Mouse (Mus musculus): ENCODE measurements around the gene Desi1.
"Not testable (repeated sequence)": the region's sequence is repeated elsewhere in the genome, so short reads cannot be mapped to it uniquely, and the experiment has no call there.

The Desi1 gene

GRCm38 (mm10) chr15:82019288-82019687 lies 14.4 kb downstream of the Desi1 start:
- no peak for DNase-seq (ENCODE audit: low spot score in 2 of 2)

DNA sequence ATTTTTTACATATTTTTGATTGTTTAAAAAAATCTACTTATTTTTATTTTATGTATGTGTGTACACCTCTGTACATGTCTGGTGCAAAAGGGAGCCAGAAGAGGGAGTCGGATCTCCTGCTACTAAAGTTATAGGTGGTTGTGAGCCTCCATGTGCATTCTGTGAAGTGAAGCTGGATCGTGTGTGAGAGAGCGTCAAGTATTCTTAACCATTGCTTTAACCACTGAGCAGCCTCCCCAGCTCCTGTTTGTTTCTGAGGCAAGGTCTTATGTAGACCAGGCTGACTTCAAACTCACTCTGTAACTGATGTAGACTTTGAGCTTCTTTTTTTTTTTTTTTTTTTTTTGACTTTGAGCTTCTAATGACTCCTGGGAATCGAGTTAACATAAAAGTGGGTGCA lies 16.2 kb downstream of the Desi1 start:
- DNase-seq (ENCODE audit: low spot score in 2 of 2), result no peak

- DNase-seq (ENCODE audit: low spot score in 2 of 2), result no peak
Measured at GRCm38 (mm10) chr15:82016830-82017229, 16.8 kb downstream of the Desi1 start.

- peak; percentile 100 for DNase-seq (ENCODE audit: low spot score in 2 of 2)
Measured at GRCm38 (mm10) chr15:82016101-82016808, 17.4 kb downstream of the Desi1 start.

DNA sequence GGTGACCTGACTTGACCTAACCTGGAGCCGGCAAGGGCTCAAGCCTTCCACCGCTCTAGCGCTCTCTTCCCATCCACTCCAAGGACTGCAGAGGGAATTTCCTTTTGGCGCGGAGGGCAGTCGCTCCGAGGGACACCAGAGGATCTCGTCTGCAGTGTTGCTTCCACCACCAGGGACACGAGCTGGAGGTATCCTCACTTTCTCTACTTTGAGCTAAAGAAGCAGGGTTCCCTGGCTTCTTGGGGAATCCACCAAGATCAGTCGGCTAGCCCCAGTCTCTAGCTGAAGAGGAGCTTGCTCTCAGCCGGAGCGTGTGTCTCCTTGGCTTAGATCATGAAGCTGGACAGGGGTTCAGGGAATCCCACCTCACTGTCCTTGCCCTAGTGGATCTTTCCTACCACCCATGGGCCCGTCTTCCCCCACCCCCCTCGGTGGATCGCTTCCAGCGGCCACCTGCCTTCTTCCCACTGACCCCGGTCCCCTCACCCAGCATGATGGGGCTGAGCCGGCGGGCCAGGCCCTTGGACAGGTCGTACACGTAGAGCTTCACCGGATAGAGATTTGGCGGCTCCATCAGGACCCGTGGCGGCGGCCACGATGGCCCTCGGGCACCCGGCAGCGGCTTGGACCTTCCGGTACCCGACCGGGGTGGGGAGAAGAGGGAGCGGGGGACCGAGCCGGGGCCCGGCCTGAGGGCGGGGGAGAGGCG lies 18.1 kb downstream of the Desi1 start:
- no peak for DNase-seq (ENCODE audit: low spot score in 2 of 2)

DNA sequence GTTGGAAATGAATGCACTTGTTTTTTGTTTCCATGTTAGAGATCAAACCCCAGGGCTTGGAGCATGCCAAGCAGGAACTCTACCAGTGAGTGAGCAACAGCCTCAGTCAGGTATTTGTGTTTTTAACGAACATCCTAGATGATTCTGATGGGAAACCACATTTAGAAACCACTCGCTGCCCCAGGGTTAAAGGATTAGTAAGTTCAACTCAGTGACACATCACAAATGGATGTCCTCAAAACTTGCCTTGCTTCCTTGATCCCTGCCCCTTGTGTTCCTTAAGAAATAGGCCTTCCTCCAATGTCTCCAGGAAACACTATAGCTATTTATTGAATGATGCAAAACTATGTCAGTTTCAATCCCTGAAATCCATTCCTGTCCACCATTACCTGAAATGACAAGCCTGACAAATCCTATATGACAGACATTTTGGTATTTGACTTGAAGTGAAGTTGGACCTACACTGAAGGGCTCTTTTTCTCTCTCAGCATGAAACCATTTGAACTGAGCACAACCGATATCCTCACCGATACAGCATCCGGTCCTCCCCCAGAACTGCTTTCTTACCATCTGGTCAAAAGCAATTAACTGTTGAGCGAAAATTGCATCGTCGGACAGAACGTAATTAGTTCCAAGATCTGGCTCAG lies 18.8 kb downstream of the Desi1 start:
- DNase-seq (ENCODE audit: low spot score in 2 of 2), result no peak

GRCm38 (mm10) chr15:82011947-82012346 lies 21.7 kb downstream of the Desi1 start:
- DNase-seq (ENCODE audit: low spot score in 2 of 2), result no peak

DNA sequence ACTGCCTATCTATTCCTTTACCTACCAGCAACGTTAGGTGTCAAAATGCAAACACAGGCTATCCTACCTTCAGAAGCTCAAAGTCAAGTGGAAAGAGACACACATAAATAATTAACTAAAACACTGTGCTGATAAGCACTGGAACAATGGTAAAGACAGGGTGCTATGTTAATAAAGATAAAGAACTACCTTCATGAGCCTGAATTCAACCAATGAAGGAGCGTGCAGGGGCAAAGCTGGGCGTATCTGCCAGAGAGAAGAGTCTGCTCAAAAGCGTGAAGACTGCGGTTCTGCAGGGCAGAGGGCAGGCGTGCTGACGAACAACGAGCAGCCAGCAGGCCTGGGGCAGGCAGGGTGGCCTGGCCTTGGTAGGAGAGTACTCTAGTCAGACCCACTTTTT lies 29.4 kb downstream of the Desi1 start:
- DNase-seq (ENCODE audit: low spot score in 2 of 2), result no peak

DNA sequence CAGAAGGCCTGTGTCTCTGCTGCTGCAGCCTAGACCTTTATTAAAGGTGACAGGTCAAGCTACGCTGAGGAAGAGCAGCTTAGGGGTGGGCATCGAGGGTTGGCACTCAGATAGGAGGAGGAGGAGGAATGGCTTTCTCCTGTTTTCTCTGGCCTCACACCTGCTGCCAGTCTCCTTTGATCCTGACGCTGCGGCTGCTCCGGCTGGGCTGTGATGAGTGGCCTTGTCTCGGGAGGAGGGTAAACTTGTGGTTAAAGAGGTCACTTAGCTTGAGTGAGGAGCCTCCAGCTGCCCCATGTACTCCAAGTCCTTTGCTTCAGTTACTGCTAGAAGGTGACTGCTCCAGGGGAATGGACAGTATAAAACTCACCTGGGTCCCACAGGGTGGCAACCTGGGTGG lies 39.7 kb downstream of the Desi1 start:
- no peak for DNase-seq (ENCODE audit: low spot score in 2 of 2)

DNA sequence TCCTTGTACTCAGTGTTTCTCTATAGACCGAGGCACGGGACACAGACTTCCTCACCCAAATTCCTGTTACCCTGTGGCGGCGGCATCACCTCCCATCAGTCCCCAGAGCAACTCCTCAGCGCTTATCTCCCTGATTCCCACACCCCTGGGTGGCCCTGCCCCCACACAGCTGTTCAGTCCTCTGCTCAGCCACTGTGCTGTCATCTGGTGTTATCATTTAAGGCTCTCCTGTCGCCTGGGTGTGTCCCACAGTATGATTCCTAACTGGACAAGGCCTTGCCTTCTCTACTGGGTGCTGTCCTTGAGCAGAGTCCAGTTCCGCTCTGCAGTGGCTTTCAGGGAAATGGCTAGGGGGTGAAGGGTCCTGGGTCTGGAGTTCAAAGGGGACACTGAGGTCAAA lies 43.1 kb downstream of the Desi1 start:
- peak; percentile 29 to 32 for DNase-seq (ENCODE audit: low spot score in 2 of 2)

GRCm38 (mm10) chr15:81989371-81990062 lies 44.1 kb downstream of the Desi1 start:
- peak; percentile 63 to 73 for DNase-seq (ENCODE audit: low spot score in 2 of 2)

- no peak for DNase-seq (ENCODE audit: low spot score in 2 of 2)
Measured at GRCm38 (mm10) chr15:81987646-81988045, 46.0 kb downstream of the Desi1 start, which contains the start of gene Xrcc6. Xrcc6 (plus strand) TSS chr15:81987835.

DNA sequence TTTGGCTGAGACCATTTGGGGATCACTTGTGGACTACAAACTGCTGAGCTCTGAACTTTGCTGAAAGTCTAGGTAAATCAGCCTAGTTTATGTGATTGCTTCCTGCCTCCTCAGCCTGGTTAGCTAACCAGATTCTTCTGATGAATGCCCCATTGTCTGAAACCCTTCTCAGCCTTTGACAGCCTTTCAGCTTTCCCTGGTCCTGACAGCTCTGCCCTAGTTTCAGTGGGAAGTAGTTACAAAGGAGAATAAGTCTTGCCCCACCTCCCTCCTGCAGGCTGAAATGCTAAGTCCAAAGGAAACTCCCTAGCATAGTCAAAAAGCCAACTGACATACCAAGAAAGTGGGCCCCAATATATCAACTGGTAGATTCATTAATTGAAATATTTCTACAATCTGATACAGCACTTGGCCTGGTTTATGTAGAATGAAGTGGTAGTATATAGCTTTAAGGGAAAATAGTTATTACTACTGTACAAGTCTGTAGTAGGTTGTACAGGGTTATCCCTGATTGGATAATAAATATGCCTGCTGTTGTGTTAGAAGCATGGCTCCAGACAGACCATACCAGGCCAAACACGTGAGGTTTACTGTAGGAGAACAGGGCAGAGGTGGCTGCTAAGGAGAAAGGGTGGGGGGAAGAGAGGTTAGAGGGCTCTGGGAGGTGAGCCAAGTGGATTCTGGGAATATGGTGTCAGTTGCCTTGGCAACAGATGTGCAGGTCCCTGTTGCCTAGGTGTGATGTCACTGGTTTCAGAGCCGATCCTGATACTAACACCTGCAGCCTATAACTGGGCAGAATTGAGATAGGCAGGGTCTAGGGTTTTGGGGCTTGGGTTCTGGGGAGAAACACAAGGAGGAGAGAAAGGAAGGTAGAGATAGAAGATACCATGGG lies 48.1 kb downstream of the Desi1 start:
- DNase-seq (ENCODE audit: low spot score in 2 of 2), result no peak

GRCm38 (mm10) chr15:81982173-81982572 lies 51.5 kb downstream of the Desi1 start:
- no peak for DNase-seq (ENCODE audit: low spot score in 2 of 2)

- DNase-seq (ENCODE audit: low spot score in 2 of 2), result no peak
Measured at GRCm38 (mm10) chr15:81980321-81980720, 53.3 kb downstream of the Desi1 start, which contains the start of gene 1700029P11Rik. 1700029P11Rik (plus strand) TSS chr15:81980540.

GRCm38 (mm10) chr15:81975156-81975555 lies 58.5 kb downstream of the Desi1 start:
- DNase-seq (ENCODE audit: low spot score in 2 of 2), result not testable (repeated sequence)

GRCm38 (mm10) chr15:81970498-81970897 lies 63.2 kb downstream of the Desi1 start:
- not testable (repeated sequence) for DNase-seq (ENCODE audit: low spot score in 2 of 2)

DNA sequence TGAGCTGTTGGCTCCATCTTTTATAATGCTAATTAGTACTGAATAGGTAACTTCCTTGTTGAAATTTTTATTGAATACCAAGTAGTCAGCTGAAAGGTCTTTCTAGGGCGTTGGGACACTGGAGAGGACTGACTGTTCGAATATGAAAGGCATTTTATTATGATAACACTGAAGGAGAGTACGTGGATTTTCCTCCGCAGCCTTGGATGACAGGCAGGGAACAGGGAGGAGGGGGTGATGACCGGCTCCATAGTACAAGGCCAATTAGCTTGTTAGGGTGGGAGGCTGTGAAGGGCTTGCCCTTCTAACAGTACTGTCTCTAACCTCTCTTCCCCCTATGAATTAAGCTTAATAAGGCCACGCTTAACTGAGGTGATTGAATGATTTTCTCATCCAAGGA lies 64.0 kb downstream of the Desi1 start:
- not testable (repeated sequence) for DNase-seq (ENCODE audit: low spot score in 2 of 2)

DNA sequence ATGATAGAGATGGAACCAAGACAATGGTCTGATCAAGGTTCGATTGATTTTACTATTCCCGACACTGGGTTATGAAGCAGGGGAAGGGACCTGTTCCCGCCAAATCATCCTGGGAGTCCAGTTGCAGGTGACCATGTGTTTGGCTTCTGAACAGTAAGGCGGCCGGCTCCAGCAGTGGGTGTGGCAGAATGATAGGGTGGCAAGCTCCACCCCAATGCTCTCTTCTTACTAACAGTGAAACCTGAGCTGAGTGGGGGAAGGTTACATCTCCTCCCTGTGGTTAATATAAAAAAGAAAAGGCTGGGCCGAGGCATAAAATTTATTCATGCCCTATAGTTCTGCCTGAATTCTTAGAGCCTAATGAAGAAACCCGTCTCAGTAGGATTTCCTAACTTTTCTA lies 64.5 kb downstream of the Desi1 start:
- DNase-seq (ENCODE audit: low spot score in 2 of 2), result no peak

DNA sequence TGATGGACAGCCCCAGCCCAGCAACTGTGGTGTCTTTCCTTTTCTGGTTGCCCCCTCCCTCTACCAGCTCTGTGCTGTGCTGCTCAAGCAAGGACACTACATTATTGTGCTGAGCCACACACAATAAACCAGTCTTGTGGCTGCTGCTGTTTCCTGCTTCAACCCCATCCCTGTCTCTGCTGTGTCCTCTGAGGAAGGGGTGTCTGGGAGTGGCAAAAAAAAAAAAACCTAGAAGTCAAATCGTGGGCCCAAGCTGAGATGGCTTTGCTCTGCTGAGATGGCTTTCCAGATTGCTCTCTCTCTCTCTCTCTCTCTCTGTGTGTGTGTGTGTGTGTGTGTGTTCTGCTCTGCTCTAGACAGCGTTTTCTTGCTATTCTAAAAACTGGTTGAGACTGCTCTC lies 65.2 kb downstream of the Desi1 start:
- no peak for DNase-seq (ENCODE audit: low spot score in 2 of 2)

- DNase-seq (ENCODE audit: low spot score in 2 of 2), result no peak
Measured at GRCm38 (mm10) chr15:81967821-81968220, 65.8 kb downstream of the Desi1 start.

Measured in spleen, postnatal 14 days (tissue).